Mouse (Mus musculus) Patski (cell line): ENCODE results near the gene Pkd1. TPM values are rescaled to one million over a fixed set of nuclear protein-coding genes. Genes with fewer than 3 reads are reported as not detected.

Experiments
- ATAC-seq: fragments of 100-300 bp; one replicate; pipeline ENCODE4 v1.8.0; 2021
- CTCF ChIA-PET: fragments of 350-600 bp; sonication (Branson Sonifier 250); formaldehyde crosslinking; loops from one replicate; lab custom pipeline; 2022; ENCODE audit warnings: inconsistent platforms; lab: Charles Lee
- POLR2A ChIA-PET: fragments of 350-600 bp; sonication (Branson Sonifier 250); formaldehyde crosslinking; loops from one replicate; lab custom pipeline; 2022; ENCODE audit warnings: antibody characterized with exemption, inconsistent platforms; lab: Charles Lee
- DNase-seq: peaks from one replicate; pipeline ENCODE4 v3.0.0-alpha.2; 2011; ENCODE audit warnings: low read depth, low spot score
- H3K27me3 ChIP-seq: fragments of 371-371 bp; one replicate; pipeline ENCODE4 v1.5.1; 2021
- CTCF ChIP-seq: fragments of 100-300 bp; IDR thresholded peaks from one replicate; pipeline ENCODE4 v1.5.1; 2021
- in situ Hi-C: fragments of 300-500 bp; cut with MboI; formaldehyde crosslinking; loops from 3 replicates; pipeline ENCODE4 v1.11.1; 2018; ENCODE audit warnings: low pct_unique_long_range_greater_than_20kb, mixed read lengths
- polyA plus RNA-seq: library from polyadenylated mRNA; unstranded; gene quantifications from one replicate; pipeline ENCODE4 v1.2.3, GENCODE M21; 2021

Gene Pkd1
- polyA plus RNA-seq, 1 experiment from 2014 or later: 41.0 TPM

DNA sequence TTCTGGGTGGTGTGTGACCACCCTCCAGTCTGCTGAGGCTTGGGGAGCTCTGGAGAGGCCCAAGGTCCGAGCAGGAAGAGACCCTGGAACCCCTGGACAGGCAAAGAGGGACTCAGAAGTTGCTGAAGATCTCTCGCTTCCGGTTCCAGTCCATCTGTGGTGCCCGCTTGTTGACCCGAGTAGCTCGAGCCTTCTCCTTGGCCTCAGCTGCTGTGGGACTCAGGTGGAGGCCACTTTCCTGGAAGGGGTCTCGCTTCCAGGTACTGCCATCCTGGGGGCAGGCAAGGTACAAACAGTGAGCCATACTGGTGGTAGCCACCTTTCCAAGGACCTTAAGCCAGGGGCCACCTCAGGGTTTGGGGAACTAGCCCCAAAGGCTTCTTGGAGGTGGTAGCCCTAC, 90.5 kb downstream of the Pkd1 start:
- no peaks in the 10 kb centered on the region for H3K27me3 ChIP-seq
- ChIA-PET POLR2A (no interaction called here), CTCF (interaction anchor here (2.0 to 2.9 kb wide), 2 partner anchors 9 to 12 kb away, joined by 4 to 9 read pairs; no protein-coding TSS in a partner anchor)
- in situ Hi-C loops: no loop called here
- ATAC-seq (no peak), DNase-seq (no peak)
- TF ChIP-seq CTCF: no peak

DNA sequence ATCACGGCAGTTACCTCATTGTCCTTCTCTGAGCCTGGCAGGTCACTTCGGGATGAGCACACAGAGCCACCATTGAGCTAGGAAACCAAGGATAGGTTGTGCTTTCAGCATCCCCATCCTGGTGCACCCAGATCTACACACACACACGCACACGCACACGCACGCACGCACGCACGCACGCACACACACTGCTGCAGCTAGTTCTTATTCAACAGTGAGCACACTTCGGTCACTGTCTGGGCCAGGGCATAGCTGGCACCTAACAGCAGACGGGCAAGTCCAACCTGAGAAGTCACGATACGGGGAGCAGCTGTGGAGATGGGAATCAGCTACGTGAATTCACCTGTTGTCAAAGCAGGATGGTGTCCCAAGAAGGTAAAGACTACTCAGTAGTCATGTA, 90.9 kb downstream of the Pkd1 start:
- in situ Hi-C loops: no loop called here
- H3K27me3 ChIP-seq: no peaks in the 10 kb centered on the region
- ChIA-PET CTCF (interaction anchor here (2.0 to 2.9 kb wide), 2 partner anchors 10 to 12 kb away, joined by 4 to 9 read pairs; no protein-coding TSS in a partner anchor), POLR2A (no interaction called here)
- ATAC-seq (no peak), DNase-seq (no peak)
- no peak for TF ChIP-seq CTCF

DNA sequence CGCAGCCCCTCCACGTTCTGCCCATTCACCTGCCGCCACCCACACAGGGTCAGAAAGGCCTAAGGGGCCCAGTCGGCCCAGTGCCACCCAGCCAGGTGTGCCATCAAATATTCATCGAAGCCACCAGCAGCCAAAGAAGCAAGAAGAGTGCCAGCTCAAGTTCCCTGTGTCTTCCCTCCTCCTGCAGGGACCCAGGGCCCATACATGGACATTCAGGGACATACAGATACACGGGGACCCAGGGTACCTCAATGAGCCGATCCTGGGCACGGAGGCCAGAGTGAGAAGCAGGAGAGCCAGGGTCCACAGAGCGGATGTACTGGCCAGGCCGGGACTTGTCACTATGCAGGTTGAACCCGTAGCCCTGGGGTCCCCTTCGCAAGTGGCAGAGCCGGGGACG, 92.3 kb downstream of the Pkd1 start:
- no peaks in the 10 kb centered on the region for H3K27me3 ChIP-seq
- no peak for DNase-seq
- in situ Hi-C loops: no loop called here
- ATAC-seq: no peak
- TF ChIP-seq CTCF: no peak
- ChIA-PET POLR2A (no interaction called here), CTCF (interaction anchor here (1.5 to 2.9 kb wide), 4 partner anchors 11 to 103 kb away, joined by 3 to 9 read pairs (median 6); no protein-coding TSS in a partner anchor)

- ATAC-seq: no peak
- no peaks in the 10 kb centered on the region for H3K27me3 ChIP-seq
- no peak for TF ChIP-seq CTCF
- DNase-seq: no peak
- ChIA-PET POLR2A (interaction anchor here (0.6 to 1.7 kb wide), 2 partner anchors 10 to 529 kb away, joined by 3 to 5 read pairs; partner anchors contain the start of genes Nthl1 and Tsc2), CTCF (interaction anchor here (0.8 to 1.9 kb wide), 3 partner anchors 14 to 104 kb away, joined by 3 to 7 read pairs (median 3); no protein-coding TSS in a partner anchor)
- in situ Hi-C loops: no loop called here
Measured at GRCm38 (mm10) chr17:24642791-24643343, 93.2 kb downstream of the Pkd1 start.

DNA sequence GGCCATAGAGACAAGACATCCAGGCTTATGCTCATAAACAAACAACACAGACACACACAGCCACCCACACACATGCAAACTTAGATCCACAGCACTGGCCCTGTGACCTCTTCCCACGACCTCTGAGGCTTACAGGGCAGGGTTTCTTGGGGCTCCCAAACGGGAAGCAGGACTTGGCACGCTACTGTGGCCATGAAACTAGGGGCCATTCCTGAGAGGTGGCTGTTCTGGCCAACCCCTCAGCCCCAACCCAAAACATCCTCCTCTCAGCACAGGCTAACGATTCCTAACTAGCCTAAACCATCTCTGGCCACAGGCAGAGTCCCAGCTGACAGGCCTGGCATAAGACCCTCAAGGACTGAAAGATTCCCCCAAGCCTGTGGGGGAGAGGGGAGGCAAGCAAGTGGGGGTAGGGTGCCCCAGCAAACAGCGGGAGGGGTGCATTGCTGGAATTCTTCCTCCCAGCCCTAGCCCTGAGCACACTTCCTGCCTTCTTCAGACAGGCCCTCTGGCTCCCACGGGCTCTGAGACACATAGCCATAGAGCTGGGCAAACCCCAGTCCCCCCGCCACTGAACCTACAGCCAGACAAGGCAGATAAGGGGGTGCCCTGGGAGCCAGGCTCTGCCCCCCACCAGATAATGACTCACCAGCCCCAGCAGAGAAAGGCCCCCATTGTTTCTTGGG, 94.5 kb downstream of the Pkd1 start:
- no peak for TF ChIP-seq CTCF
- DNase-seq (no peak), ATAC-seq (no peak)
- in situ Hi-C loops: no loop called here
- ChIA-PET POLR2A (interaction anchor here (1.1 to 1.7 kb wide), 2 partner anchors 9 to 12 kb away, joined by 3 to 5 read pairs; partner anchors contain the start of genes Nthl1 and Tsc2), CTCF (interaction anchor here (1.3 to 1.9 kb wide), 3 partner anchors 10 to 23 kb away, joined by 3 to 7 read pairs (median 4); no protein-coding TSS in a partner anchor)
- no peaks in the 10 kb centered on the region for H3K27me3 ChIP-seq

DNA sequence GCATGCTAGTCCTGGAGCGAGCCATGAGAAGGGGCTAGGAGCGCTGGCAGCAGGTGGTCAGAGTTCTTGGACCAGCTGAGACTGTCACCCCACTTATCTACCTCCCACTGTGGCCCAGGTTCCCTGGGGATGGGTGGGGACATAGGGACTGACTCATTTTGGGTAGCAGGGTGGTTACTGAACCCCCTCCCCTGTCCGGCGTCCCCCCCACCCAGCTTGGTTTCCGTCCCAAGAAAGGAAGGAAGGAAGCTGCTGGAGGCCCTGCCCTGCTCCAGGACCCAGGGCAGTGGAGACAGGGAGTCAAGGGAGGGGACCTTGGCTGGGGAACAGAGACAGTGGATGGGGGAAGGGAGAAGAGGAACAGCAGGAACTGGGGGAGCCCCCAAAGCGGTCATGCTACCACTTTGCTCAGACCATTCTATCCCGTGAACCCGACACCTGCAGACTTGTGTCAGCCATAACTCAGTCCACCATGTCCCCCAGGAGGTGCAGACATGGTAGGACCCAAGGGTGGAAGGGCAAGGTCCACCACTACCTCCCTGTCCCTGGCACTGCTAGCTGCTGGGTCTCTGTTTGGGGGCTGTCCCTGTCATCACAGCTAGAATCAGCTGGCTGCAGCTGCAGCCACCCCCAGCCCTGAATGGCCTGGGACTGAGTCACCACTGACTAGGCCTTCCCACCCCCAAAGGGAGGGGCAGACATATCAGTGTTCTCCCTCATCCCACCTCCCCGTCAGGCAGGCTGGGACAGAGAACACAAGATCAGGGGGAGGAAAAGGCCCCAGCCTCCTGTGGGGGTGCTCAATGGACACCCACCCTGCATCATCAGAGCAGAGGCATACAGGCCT, 95.5 kb downstream of the Pkd1 start:
- TF ChIP-seq CTCF: no peak
- DNase-seq (no peak), ATAC-seq (no peak)
- CTCF ChIA-PET: interaction anchor here (1.3 to 1.4 kb wide), 2 partner anchors 9 to 22 kb away, joined by 3 to 4 read pairs; no protein-coding TSS in a partner anchor
- no peaks in the 10 kb centered on the region for H3K27me3 ChIP-seq
- POLR2A ChIA-PET: no interaction called here
- in situ Hi-C loops: no loop called here

- CTCF ChIA-PET: no interaction called here
- no peaks in the 10 kb centered on the region for H3K27me3 ChIP-seq
- no peak for DNase-seq
- in situ Hi-C loops: no loop called here
- POLR2A ChIA-PET: interaction anchor here (0.7 kb wide), 1 partner anchor 23 kb away, joined by 4 read pairs; no protein-coding TSS in a partner anchor
- TF ChIP-seq CTCF: no peak
- no peak for ATAC-seq
Measured at GRCm38 (mm10) chr17:24645916-24646315, 96.3 kb downstream of the Pkd1 start.

Other genes with a start within 250 kb of the Pkd1 start
- 0.08 TPM for gene Abca17, start 198.8 kb upstream of the Pkd1 start, polyA plus RNA-seq
- gene Abca3, start 197.9 kb upstream of the Pkd1 start, polyA plus RNA-seq: 53.4 TPM
- gene Rnps1, start 135.3 kb upstream of the Pkd1 start, polyA plus RNA-seq: 98.5 TPM
- gene Eci1, start 123.2 kb upstream of the Pkd1 start, polyA plus RNA-seq: 106 TPM
- gene Dnase1l2, start 106.7 kb upstream of the Pkd1 start, polyA plus RNA-seq: 3.5 TPM
- 36.9 TPM for gene E4f1, start 79.5 kb upstream of the Pkd1 start, polyA plus RNA-seq
- 41.3 TPM for gene Pgp, start 79.4 kb upstream of the Pkd1 start, polyA plus RNA-seq
- gene Bricd5, start 76.0 kb upstream of the Pkd1 start, polyA plus RNA-seq: 0.06 TPM
- gene Mlst8, start 70.8 kb upstream of the Pkd1 start, polyA plus RNA-seq: 23.1 TPM
- 1.0 TPM for gene Caskin1, start 61.2 kb upstream of the Pkd1 start, polyA plus RNA-seq
- 154 TPM for gene Traf7, start 21.9 kb upstream of the Pkd1 start, polyA plus RNA-seq
- 0.40 TPM for gene Rab26, start 15.6 kb upstream of the Pkd1 start, polyA plus RNA-seq
- gene Tsc2, start 82.8 kb downstream of the Pkd1 start, polyA plus RNA-seq: 93.5 TPM
- 33.4 TPM for gene Nthl1, start 82.8 kb downstream of the Pkd1 start, polyA plus RNA-seq
- 32.3 TPM for gene Slc9a3r2, start 100.5 kb downstream of the Pkd1 start, polyA plus RNA-seq
- not detected for gene Npw, start 108.6 kb downstream of the Pkd1 start, polyA plus RNA-seq
- gene Zfp598, start 119.9 kb downstream of the Pkd1 start, polyA plus RNA-seq: 48.0 TPM
- 2.7 TPM for gene Syngr3, start 140.1 kb downstream of the Pkd1 start, polyA plus RNA-seq
- 47.6 TPM for gene Gfer, start 146.3 kb downstream of the Pkd1 start, polyA plus RNA-seq
- 2.4 TPM for gene Noxo1, start 146.4 kb downstream of the Pkd1 start, polyA plus RNA-seq
- 66.1 TPM for gene Tbl3, start 157.8 kb downstream of the Pkd1 start, polyA plus RNA-seq
- 0.08 TPM for gene Rnf151, start 168.2 kb downstream of the Pkd1 start, polyA plus RNA-seq
- 1,141 TPM for gene Rps2, start 168.3 kb downstream of the Pkd1 start, polyA plus RNA-seq
- 362 TPM for gene Ndufb10, start 174.6 kb downstream of the Pkd1 start, polyA plus RNA-seq
- 0.15 TPM for gene Rpl3l, start 178.0 kb downstream of the Pkd1 start, polyA plus RNA-seq
- gene Msrb1, start 186.8 kb downstream of the Pkd1 start, polyA plus RNA-seq: 100 TPM
- 2.9 TPM for gene Hs3st6, start 203.2 kb downstream of the Pkd1 start, polyA plus RNA-seq